Mouse (Mus musculus) MEL (cell line): ENCODE data around the gene Hdac11. TPM values are rescaled to one million over a fixed set of nuclear protein-coding genes. Genes with fewer than 3 reads are reported as not detected.

Experiments
- DNase-seq: peaks from one replicate; pipeline ENCODE4 v3.0.0; 2011; ENCODE audit warnings: low read depth, low spot score
- H3K27ac ChIP-seq: 2 replicates; pipeline ENCODE4 v1.5.1; 2012; ENCODE audit warnings: low read depth, mild to moderate bottlenecking, control low read depth, low read length, moderate library complexity; ENCODE audit not compliant: control insufficient read depth
- H3K27me3 ChIP-seq, 2 experiments: fragments of 150-350 bp in 1 of 2; sonication (generic) in 1 of 2; 2 replicates each; pipeline ENCODE4 v1.6.1; 2012; ENCODE audit warnings: low read length in 2 of 2, mild to moderate bottlenecking in 2 of 2, improper control_type of control experiment in 1 of 2, moderate library complexity in 1 of 2; ENCODE audit not compliant: insufficient read depth in 2 of 2, control insufficient read depth in 1 of 2
- H3K36me3 ChIP-seq, 2 experiments: 2 replicates each; pipeline ENCODE4 v1.6.1; 2012 to 2014; ENCODE audit warnings: low read length in 2 of 2, improper control_type of control experiment in 1 of 2, inconsistent platforms in 1 of 2, mild to moderate bottlenecking in 1 of 2; ENCODE audit not compliant: insufficient read depth in 2 of 2, control insufficient read depth in 1 of 2
- H3K4me1 ChIP-seq, 2 experiments: fragments of 150-350 bp in 1 of 2; sonication (generic) in 1 of 2; 2 replicates each; pipeline ENCODE4 v1.6.1; 2012; ENCODE audit warnings: low read length in 2 of 2, improper control_type of control experiment in 1 of 2, mild to moderate bottlenecking in 1 of 2; ENCODE audit not compliant: insufficient read depth in 2 of 2, control insufficient read depth in 1 of 2
- H3K4me3 ChIP-seq, 2 experiments: fragments of 150-350 bp in 1 of 2; sonication (generic) in 1 of 2; 2 replicates each; pipeline ENCODE4 v1.5.1; 2012; ENCODE audit warnings: low read depth in 2 of 2, low read length in 2 of 2, mild to moderate bottlenecking in 2 of 2, moderate library complexity in 2 of 2, control low read depth in 1 of 2, improper control_type of control experiment in 1 of 2; ENCODE audit not compliant: control insufficient read depth in 1 of 2, insufficient read depth in 1 of 2
- H3K79me2 ChIP-seq: 2 replicates; pipeline ENCODE4 v1.6.1; 2012; ENCODE audit warnings: mild to moderate bottlenecking, low read length, moderate library complexity; ENCODE audit not compliant: control insufficient read depth, poor library complexity, insufficient read depth
- H3K9ac ChIP-seq: 2 replicates; pipeline ENCODE4 v1.6.1; 2012; ENCODE audit warnings: low read depth, mild to moderate bottlenecking, control low read depth, low read length, moderate library complexity; ENCODE audit not compliant: control insufficient read depth, poor library complexity, severe bottlenecking
- H3K9me3 ChIP-seq: fragments of 150-350 bp; sonication (generic); replicated peaks from 2 replicates; pipeline ENCODE4 v1.6.1; 2012; ENCODE audit warnings: mild to moderate bottlenecking, low read length, improper control_type of control experiment, moderate library complexity; ENCODE audit not compliant: insufficient read depth
- CHD1 ChIP-seq: IDR thresholded peaks from 2 replicates; pipeline ENCODE4 v1.6.1; 2012; ENCODE audit warnings: low read depth, mild to moderate bottlenecking, inconsistent platforms, low read length, improper control_type of control experiment
- CHD2 ChIP-seq: IDR thresholded peaks from 2 replicates; pipeline ENCODE4 v1.6.1; 2011; ENCODE audit warnings: low read length, improper control_type of control experiment
- ELF1 ChIP-seq: IDR thresholded peaks from 2 replicates; pipeline ENCODE4 v1.6.1; 2014; ENCODE audit warnings: low read depth, mild to moderate bottlenecking, inconsistent platforms, low read length, improper control_type of control experiment, moderate library complexity
- EP300 ChIP-seq, 2 experiments: IDR thresholded peaks; 2 replicates each; pipeline ENCODE4 v1.6.1; 2011; ENCODE audit warnings: improper control_type of control experiment in 2 of 2, low read length in 2 of 2, low read depth in 1 of 2, mild to moderate bottlenecking in 1 of 2
- ETS1 ChIP-seq: IDR thresholded peaks from 2 replicates; pipeline ENCODE4 v1.6.1; 2012; ENCODE audit warnings: low read depth, mild to moderate bottlenecking, inconsistent platforms, low read length, improper control_type of control experiment, moderate library complexity
- GATA1 ChIP-seq: IDR thresholded peaks from 2 replicates; pipeline ENCODE4 v1.6.1; 2011; ENCODE audit warnings: low read depth, low read length, improper control_type of control experiment
- HCFC1 ChIP-seq: IDR thresholded peaks from 2 replicates; pipeline ENCODE4 v1.6.1; 2012; ENCODE audit warnings: low read depth, mild to moderate bottlenecking, inconsistent platforms, low read length, improper control_type of control experiment, moderate library complexity
- MAX ChIP-seq: IDR thresholded peaks from 2 replicates; pipeline ENCODE4 v1.6.1; 2011; ENCODE audit warnings: low read length, improper control_type of control experiment
- MEF2A ChIP-seq: IDR thresholded peaks from 2 replicates; pipeline ENCODE4 v1.6.1; 2014; ENCODE audit warnings: low read depth, mild to moderate bottlenecking, inconsistent platforms, low read length, improper control_type of control experiment; ENCODE audit not compliant: poor library complexity, insufficient replicate concordance, severe bottlenecking; ENCODE audit errors: extremely low read depth
- MYC ChIP-seq: IDR thresholded peaks from 2 replicates; pipeline ENCODE4 v1.6.1; 2011; ENCODE audit warnings: low read depth, mild to moderate bottlenecking, low read length, improper control_type of control experiment, moderate library complexity
- NELFE ChIP-seq: IDR thresholded peaks from 2 replicates; pipeline ENCODE4 v1.6.1; 2011; ENCODE audit warnings: low read depth, low read length, improper control_type of control experiment
- POLR2A ChIP-seq, 2 experiments: IDR thresholded peaks; 2 replicates each; pipeline ENCODE4 v1.6.1; 2011 to 2012; ENCODE audit warnings: low read length in 2 of 2, mild to moderate bottlenecking in 2 of 2, control low read depth in 1 of 2, improper control_type of control experiment in 1 of 2, low read depth in 1 of 2, moderate library complexity in 1 of 2; ENCODE audit not compliant: control insufficient read depth in 1 of 2, insufficient read depth in 1 of 2, poor library complexity in 1 of 2
- POLR2AphosphoS5 ChIP-seq: IDR thresholded peaks from 2 replicates; pipeline ENCODE4 v1.6.1; 2012; ENCODE audit warnings: low read depth, borderline replicate concordance, mild to moderate bottlenecking, inconsistent platforms, low read length, moderate library complexity, mixed read lengths
- RAD21 ChIP-seq: IDR thresholded peaks from 2 replicates; pipeline ENCODE4 v1.6.1; 2011; ENCODE audit warnings: mild to moderate bottlenecking, low read depth, low read length, improper control_type of control experiment
- RCOR1 ChIP-seq: IDR thresholded peaks from 2 replicates; pipeline ENCODE4 v1.6.1; 2012; ENCODE audit warnings: low read depth, mild to moderate bottlenecking, inconsistent platforms, low read length, improper control_type of control experiment
- SIN3A ChIP-seq: IDR thresholded peaks from 2 replicates; pipeline ENCODE4 v1.6.1; 2012; ENCODE audit warnings: low read length, improper control_type of control experiment, inconsistent platforms
- TAL1 ChIP-seq: IDR thresholded peaks from 2 replicates; pipeline ENCODE4 v1.6.1; 2012; ENCODE audit warnings: mild to moderate bottlenecking, inconsistent platforms, low read length, moderate library complexity, mixed read lengths
- TCF12 ChIP-seq: IDR thresholded peaks from 2 replicates; pipeline ENCODE4 v1.6.1; 2014; ENCODE audit warnings: low read depth, mild to moderate bottlenecking, inconsistent platforms, low read length, improper control_type of control experiment, moderate library complexity
- UBTF ChIP-seq: IDR thresholded peaks from 2 replicates; pipeline ENCODE4 v1.6.1; 2012; ENCODE audit warnings: low read depth, mild to moderate bottlenecking, inconsistent platforms, low read length, improper control_type of control experiment, moderate library complexity, borderline replicate concordance; ENCODE audit not compliant: insufficient read depth
- USF2 ChIP-seq, 2 experiments: IDR thresholded peaks; 2 replicates each; pipeline ENCODE4 v1.6.1; 2011 to 2012; ENCODE audit warnings: improper control_type of control experiment in 2 of 2, low read length in 2 of 2, borderline replicate concordance in 1 of 2, inconsistent platforms in 1 of 2, low read depth in 1 of 2, mild to moderate bottlenecking in 1 of 2; ENCODE audit not compliant: insufficient read depth in 1 of 2
- ZKSCAN1 ChIP-seq: IDR thresholded peaks from 2 replicates; pipeline ENCODE4 v1.6.1; 2012; ENCODE audit warnings: low read depth, mild to moderate bottlenecking, inconsistent platforms, low read length, improper control_type of control experiment, moderate library complexity
- polyA plus RNA-seq, 2 experiments: library from polyadenylated mRNA; stranded (reverse) in 1 of 2; unstranded in 1 of 2; fragments of >175 nt in 1 of 2; fragments of >200 nt in 1 of 2; gene quantifications; 2 replicates each; pipeline versions ENCODE4 v1.2.1 to v1.2.4; 2012; ENCODE audit warnings: low replicate concordance in 2 of 2, low read depth in 1 of 2; ENCODE audit not compliant: insufficient read length in 2 of 2, insufficient read depth in 1 of 2, missing spikeins in 1 of 2
- total RNA-seq: library from RNA; depleted of rRNA; stranded (reverse); fragments of 300-350 nt; gene quantifications from 2 replicates; pipeline ENCODE4 v1.2.3, GENCODE M21; 2012

Hdac11 gene
- total and polyA plus RNA-seq, 3 experiments = 3.3 to 6.0 TPM; not detected in 1

DNA sequence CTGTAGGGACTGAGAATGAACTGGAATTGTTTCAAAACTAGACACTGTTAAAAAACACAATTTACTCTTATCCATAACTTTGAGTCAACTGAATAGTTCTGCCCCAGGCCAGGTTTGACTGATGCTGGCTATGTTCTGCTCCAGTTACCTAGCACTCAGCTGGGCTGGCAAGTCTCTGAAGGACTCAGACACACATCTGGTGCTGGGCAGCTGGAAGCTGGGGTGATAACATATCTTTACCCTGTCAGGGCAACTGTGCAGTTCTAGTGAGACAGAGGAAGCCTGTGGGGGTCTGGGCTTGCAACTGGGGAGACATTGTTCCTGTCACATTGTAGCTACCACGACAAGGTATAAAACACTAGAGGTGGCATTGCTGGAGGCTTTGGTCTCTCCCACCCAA, 25.6 kb upstream of the Hdac11 start:
- Histone ChIP-seq H3K4me3 (no peak overlapping the region), H3K79me2 (no peaks in the 10 kb centered on the region), H3K9me3 (no peaks in the 10 kb centered on the region), H3K27me3 (peaks cover 0 to 2% of the 10 kb centered on the region in 2 experiments), H3K27ac (no peak overlapping the region), H3K36me3 (0 out of 4 replicates have a peak, but pooled peaks cover 0 to 2% of the 10 kb centered on the region in 2 experiments), H3K4me1 (peaks cover 0 to 7% of the 10 kb centered on the region in 2 experiments; a peak in 1 of 4 replicates)
- DNase-seq = no peak
- 0 out of 2 replicates have a peak, but pooled peaks have one; percentile 32 for TF ChIP-seq ETS1
- TF ChIP-seq MEF2A = no peak
- TF ChIP-seq RAD21 = no peak
- TF ChIP-seq ZKSCAN1 = no peak
- no peak for TF ChIP-seq USF2 (IDR thresholded peaks at IDR 0.05; ENCODE audit: borderline replicate concordance in 1 of 2, insufficient read depth in 1 of 2, low read depth in 1 of 2, low read length in 2 of 2)
- no peak for TF ChIP-seq NELFE
- TF ChIP-seq POLR2AphosphoS5 = no peak
- no peak for TF ChIP-seq CHD1
- TF ChIP-seq POLR2A (IDR thresholded peaks at IDR 0.05; ENCODE audit: control insufficient read depth in 1 of 2, insufficient read depth in 1 of 2, low read depth in 1 of 2, low read length in 2 of 2, poor library complexity in 1 of 2) = no peak
- peak in 1 of 2 experiments; percentile 53; a peak in 2 of 4 replicates for TF ChIP-seq EP300 (IDR thresholded peaks at IDR 0.05; ENCODE audit: low read depth in 1 of 2, low read length in 2 of 2)
- TF ChIP-seq MAX = no peak
- TF ChIP-seq GATA1 = 0 out of 2 replicates have a peak, but pooled peaks have one; percentile 42
- TF ChIP-seq TAL1 = peak; percentile 11; the same call in 1 of the 2 replicates
- TF ChIP-seq UBTF = no peak
- TF ChIP-seq HCFC1 = no peak
- TF ChIP-seq TCF12 = 0 out of 2 replicates have a peak, but pooled peaks have one; percentile 30
- no peak for TF ChIP-seq SIN3A
- no peak for TF ChIP-seq RCOR1
- no peak for TF ChIP-seq CHD2
- TF ChIP-seq MYC = no peak
- no peak for TF ChIP-seq ELF1
- TF ChIP-seq, all 39 proteins: peak for 5
- no peak overlapping the region for H3K9ac ChIP-seq
